11 mouse cellular contexts compared by ENCODE assay signal in the genomic region with DNA sequence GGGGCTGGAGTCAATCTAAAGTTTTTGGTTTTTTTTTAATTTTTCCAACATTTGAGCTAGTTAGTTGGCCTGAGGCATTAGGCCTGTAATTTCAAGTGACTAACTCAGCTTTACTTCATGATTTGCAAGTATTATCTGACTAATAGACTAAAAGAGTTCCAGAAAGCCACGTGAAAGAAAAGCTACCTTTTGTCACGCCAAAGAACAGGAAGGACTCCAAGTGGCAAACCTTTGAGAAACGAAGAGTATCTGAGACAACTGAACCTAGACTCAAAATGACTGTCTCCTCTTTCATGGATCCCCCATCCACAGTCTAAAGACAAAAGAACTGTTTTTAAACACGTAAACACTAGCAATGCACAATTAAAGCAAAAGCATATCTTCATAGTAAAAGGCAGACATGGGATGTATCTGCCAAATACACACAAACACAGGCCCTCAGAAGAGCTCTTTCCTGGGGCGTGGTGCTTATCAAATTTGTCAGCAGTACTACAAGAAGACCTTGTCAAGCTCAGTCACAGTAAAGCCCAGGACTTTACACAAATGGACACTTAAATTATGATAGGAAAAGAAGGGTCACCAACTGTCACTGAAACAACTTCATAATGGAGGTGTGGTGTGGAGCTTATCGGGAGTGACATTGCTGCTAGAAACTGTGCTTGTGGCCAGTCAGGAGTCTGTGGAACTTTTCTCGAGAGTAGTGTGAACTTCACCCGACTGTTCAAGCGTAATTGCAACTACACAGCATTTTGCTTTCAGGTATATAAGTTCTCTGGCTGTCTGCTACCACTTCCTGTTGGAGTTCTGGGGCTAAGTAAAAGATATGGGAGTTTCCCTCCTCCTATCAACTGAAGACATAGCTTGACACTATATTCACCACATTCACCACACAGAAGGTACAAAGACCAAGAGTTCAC. TPM values are rescaled to one million over a fixed set of nuclear protein-coding genes. Genes with fewer than 3 reads are reported as not detected.
DNase-seq lines count a peak whose midpoint lies in the region; ATAC-seq and TF ChIP-seq lines count a peak whose summit lies in the region.
"Had no signal": no experiment of that assay in that cellular context is flagged by ENCODE, and none has a peak within 500 bp of the region (broad histone marks: within the 10 kb centered on the region; RNA-seq: fewer than 3 reads in every experiment).

No protein-coding gene starts in this region.

- DNase-seq in kidney, adult 9 months, result no peak
- DNase-seq in T-cell, adult 2 months (ENCODE audit: low spot score), result peak; percentile 77
- no peak for DNase-seq in cerebellum, adult 2 months
- no peak for DNase-seq in cerebellum, postnatal 14 days
- DNase-seq: cerebellum, adult 9-10 months had no signal

- no peak for ATAC-seq in kidney, embryonic 16.5 days (ENCODE audit: low FRiP score, low TSS enrichment)
- no peak for ATAC-seq in heart, embryonic 16.5 days (replicated peaks; ENCODE audit: extremely low read depth, insufficient read depth, low FRiP score)
- ATAC-seq in neural tube, embryonic 15.5 days (ENCODE audit: low FRiP score), result no peak
- ATAC-seq: forebrain, embryonic 13.5 days had no signal

- WGBS in kidney, embryonic 16.5 days, result 80% methylated on average over 9 of the region's 9 CpGs
- 51% methylated on average over 9 of the region's 9 CpGs for WGBS in heart, embryonic 16.5 days
- WGBS in small intestine, adult 2 months, result 45% methylated on average over 9 of the region's 9 CpGs
- 88% methylated on average over 9 of the region's 9 CpGs for WGBS in cerebellum, adult 2 months
- WGBS in neural tube, embryonic 15.5 days, result 86% methylated on average over 9 of the region's 9 CpGs

- H3K9ac ChIP-seq in kidney, embryonic 16.5 days (replicated peaks; ENCODE audit: low read length), result no peak overlapping the region
- no peak overlapping the region for H3K9ac ChIP-seq in heart, embryonic 16.5 days (ENCODE audit: low read length)
- no peak overlapping the region for H3K9ac ChIP-seq in neural tube, embryonic 15.5 days (replicated peaks)
- H3K9ac ChIP-seq: forebrain, embryonic 13.5 days; limb, embryonic 12.5 days had no signal

- H3K4me2 ChIP-seq in kidney, embryonic 16.5 days (replicated peaks; ENCODE audit: low read depth, low read length), result 0 out of 2 replicates have a peak overlapping the region, but pooled peaks have one; percentile 5
- H3K4me2 ChIP-seq in heart, embryonic 16.5 days (ENCODE audit: low read depth, low read length), result peak overlapping the region; percentile 33; the same call in 1 of the 2 replicates
- no peak overlapping the region for H3K4me2 ChIP-seq in neural tube, embryonic 15.5 days
- H3K4me2 ChIP-seq: limb, embryonic 12.5 days had no signal

- H3K4me1 ChIP-seq in kidney, embryonic 16.5 days (ENCODE audit: insufficient read depth, low read length), result peaks cover 23% of the 10 kb centered on the region
- H3K4me1 ChIP-seq in heart, embryonic 16.5 days (ENCODE audit: control insufficient read depth, insufficient read depth, low read length), result peaks cover 34% of the 10 kb centered on the region
- H3K4me1 ChIP-seq in small intestine, adult 2 months (ENCODE audit: control insufficient read depth, insufficient read depth, insufficient read length, low read length), result peaks cover 21% of the 10 kb centered on the region; the same call in 1 of the 2 replicates
- H3K4me1 ChIP-seq in cerebellum, adult 2 months (ENCODE audit: control insufficient read depth, insufficient read depth, low read length), result no peaks in the 10 kb centered on the region
- peaks cover 65% of the 10 kb centered on the region for H3K4me1 ChIP-seq in neural tube, embryonic 15.5 days

- H3K27me3 ChIP-seq in kidney, embryonic 16.5 days (ENCODE audit: insufficient read depth, low read length), result no peaks in the 10 kb centered on the region
- H3K27me3 ChIP-seq in heart, embryonic 16.5 days (ENCODE audit: control insufficient read depth, insufficient read depth, low read length), result no peaks in the 10 kb centered on the region
- no peaks in the 10 kb centered on the region for H3K27me3 ChIP-seq in small intestine, adult 2 months (ENCODE audit: control insufficient read depth, insufficient read depth, low read length)
- H3K27me3 ChIP-seq in cerebellum, adult 2 months (ENCODE audit: control insufficient read depth, insufficient read depth, low read length), result no peaks in the 10 kb centered on the region
- H3K27me3 ChIP-seq in neural tube, embryonic 15.5 days (replicated peaks), result no peaks in the 10 kb centered on the region
- H3K27me3 ChIP-seq: forebrain, embryonic 13.5 days; limb, embryonic 12.5 days had no signal

- no peak for TF ChIP-seq CTCF in small intestine, adult 2 months (IDR thresholded peaks at IDR 0.05; ENCODE audit: extremely low read depth, insufficient read length, insufficient replicate concordance, low read depth, low read length)
- no peak for TF ChIP-seq CTCF in cerebellum, adult 2 months (IDR thresholded peaks at IDR 0.05; ENCODE audit: borderline replicate concordance, insufficient read depth, low read depth, low read length)

- TF ChIP-seq POLR2A in small intestine, adult 2 months (IDR thresholded peaks at IDR 0.05; ENCODE audit: low read depth, low read length), result no peak
- no peak for TF ChIP-seq POLR2A in cerebellum, adult 2 months (IDR thresholded peaks at IDR 0.05; ENCODE audit: borderline replicate concordance, insufficient read depth, low read length)

- no peak overlapping the region for H3K4me3 ChIP-seq in kidney, embryonic 16.5 days (ENCODE audit: low read length)
- H3K4me3 ChIP-seq in heart, embryonic 16.5 days (ENCODE audit: low read length), result no peak overlapping the region
- no peak overlapping the region for H3K4me3 ChIP-seq in small intestine, adult 2 months (ENCODE audit: low read depth, low read length)
- H3K4me3 ChIP-seq in cerebellum, adult 2 months (replicated peaks; ENCODE audit: insufficient read depth, low read depth, low read length), result no peak overlapping the region
- no peak overlapping the region for H3K4me3 ChIP-seq in neural tube, embryonic 15.5 days (replicated peaks)
- H3K4me3 ChIP-seq: forebrain, embryonic 13.5 days; limb, embryonic 12.5 days had no signal

- no peaks in the 10 kb centered on the region for H3K9me3 ChIP-seq in kidney, embryonic 16.5 days (ENCODE audit: low read length)
- H3K9me3 ChIP-seq in heart, embryonic 16.5 days (replicated peaks; ENCODE audit: control insufficient read depth, low read length), result no peaks in the 10 kb centered on the region
- H3K9me3 ChIP-seq in neural tube, embryonic 15.5 days (replicated peaks), result no peaks in the 10 kb centered on the region
- H3K9me3 ChIP-seq: forebrain, embryonic 13.5 days; limb, embryonic 12.5 days had no signal

- 0 out of 2 replicates have a peak overlapping the region, but pooled peaks have one; percentile 26 for H3K27ac ChIP-seq in kidney, embryonic 16.5 days (ENCODE audit: low read length)
- H3K27ac ChIP-seq in heart, embryonic 16.5 days (ENCODE audit: low read length), result peak overlapping the region; percentile 52
- H3K27ac ChIP-seq in small intestine, adult 2 months (ENCODE audit: insufficient read depth, low read depth, low read length), result peak overlapping the region; percentile 77
- H3K27ac ChIP-seq in cerebellum, adult 2 months (ENCODE audit: insufficient read depth, low read length), result no peak overlapping the region
- H3K27ac ChIP-seq in neural tube, embryonic 15.5 days (replicated peaks), result no peak overlapping the region
- H3K27ac ChIP-seq: forebrain, embryonic 13.5 days; limb, embryonic 12.5 days had no signal

- no peaks in the 10 kb centered on the region for H3K36me3 ChIP-seq in kidney, embryonic 16.5 days (ENCODE audit: insufficient read depth, low read length)
- no peaks in the 10 kb centered on the region for H3K36me3 ChIP-seq in heart, embryonic 16.5 days (ENCODE audit: control insufficient read depth, insufficient read depth)
- H3K36me3 ChIP-seq in small intestine, adult 2 months (ENCODE audit: control insufficient read depth, insufficient read depth, low read length), result no peaks in the 10 kb centered on the region
- H3K36me3 ChIP-seq in neural tube, embryonic 15.5 days, result no peaks in the 10 kb centered on the region
- H3K36me3 ChIP-seq: limb, embryonic 12.5 days had no signal

RNA-seq across cellular contexts. Expression of gene Rab8b, which starts 3.4 kb away (rescaled TPM):
- polyA plus RNA-seq in kidney, embryonic 16.5 days (2015; fragmentation: Nextera tagmentation; extraction: Ambion mirVana), result 27.0 and 27.8 TPM in 2 replicates
- polyA plus RNA-seq in heart, embryonic 16.5 days (2015; fragmentation: Nextera tagmentation; extraction: Ambion mirVana), result 17.2 and 17.6 TPM in 2 replicates
- 2.7 and 3.0 TPM in 2 replicates for polyA plus RNA-seq in small intestine, adult 2 months (2012; rRNA removed)
- 13.7 and 15.3 TPM in 2 replicates for polyA plus RNA-seq in cerebellum, adult 2 months (2012; rRNA removed)
- 30.8 and 32.1 TPM in 2 replicates for polyA plus RNA-seq in neural tube, embryonic 15.5 days (2015; fragmentation: Nextera tagmentation; extraction: Ambion mirVana)

RNA-seq across cellular contexts. Expression of gene Rps27l, which starts 29.8 kb away (rescaled TPM):
- 585 and 609 TPM in 2 replicates for polyA plus RNA-seq in kidney, embryonic 16.5 days (2015; fragmentation: Nextera tagmentation; extraction: Ambion mirVana)
- 437 and 444 TPM in 2 replicates for polyA plus RNA-seq in heart, embryonic 16.5 days (2015; fragmentation: Nextera tagmentation; extraction: Ambion mirVana)
- 9.6 and 10.2 TPM in 2 replicates for polyA plus RNA-seq in small intestine, adult 2 months (2012; rRNA removed)
- polyA plus RNA-seq in cerebellum, adult 2 months (2012; rRNA removed), result 53.7 and 55.7 TPM in 2 replicates
- polyA plus RNA-seq in neural tube, embryonic 15.5 days (2015; fragmentation: Nextera tagmentation; extraction: Ambion mirVana), result 234 and 310 TPM in 2 replicates

RNA-seq across cellular contexts. Expression of gene Lactb, which starts 59.2 kb away (rescaled TPM):
- polyA plus RNA-seq in kidney, embryonic 16.5 days (2015; fragmentation: Nextera tagmentation; extraction: Ambion mirVana), result 16.0 and 17.7 TPM in 2 replicates
- polyA plus RNA-seq in heart, embryonic 16.5 days (2015; fragmentation: Nextera tagmentation; extraction: Ambion mirVana), result 5.4 and 6.3 TPM in 2 replicates
- polyA plus RNA-seq in small intestine, adult 2 months (2012; rRNA removed), result 16.3 and 26.8 TPM in 2 replicates
- polyA plus RNA-seq in cerebellum, adult 2 months (2012; rRNA removed), result 13.2 and 13.6 TPM in 2 replicates
- polyA plus RNA-seq in neural tube, embryonic 15.5 days (2015; fragmentation: Nextera tagmentation; extraction: Ambion mirVana), result 12.4 and 12.7 TPM in 2 replicates

Comparison
In these comparisons a context has a peak if more than half of its experiments do, and no peak if none do; other contexts are left out.
1. H3K27ac ChIP-seq: peak in kidney, embryonic 16.5 days (single experiment), heart, embryonic 16.5 days (single experiment) and small intestine, adult 2 months (single experiment); none in cerebellum, adult 2 months (single experiment) and neural tube, embryonic 15.5 days (single experiment).